Mouse (Mus musculus) MEL (cell line): ENCODE measurements around the gene Krtdap. TPM values are rescaled to one million over a fixed set of nuclear protein-coding genes. Genes with fewer than 3 reads are reported as not detected.

ENCODE experiments used
- DNase-seq: peaks from one replicate; pipeline ENCODE4 v3.0.0; 2011; ENCODE audit warnings: low read depth, low spot score
- H3K27ac ChIP-seq: 2 replicates; pipeline ENCODE4 v1.5.1; 2012; ENCODE audit warnings: low read depth, mild to moderate bottlenecking, control low read depth, low read length, moderate library complexity; ENCODE audit not compliant: control insufficient read depth
- H3K27me3 ChIP-seq, 2 experiments: fragments of 150-350 bp in 1 of 2; sonication (generic) in 1 of 2; 2 replicates each; pipeline ENCODE4 v1.6.1; 2012; ENCODE audit warnings: low read length in 2 of 2, mild to moderate bottlenecking in 2 of 2, improper control_type of control experiment in 1 of 2, moderate library complexity in 1 of 2; ENCODE audit not compliant: insufficient read depth in 2 of 2, control insufficient read depth in 1 of 2
- H3K36me3 ChIP-seq, 2 experiments: 2 replicates each; pipeline ENCODE4 v1.6.1; 2012 to 2014; ENCODE audit warnings: low read length in 2 of 2, improper control_type of control experiment in 1 of 2, inconsistent platforms in 1 of 2, mild to moderate bottlenecking in 1 of 2; ENCODE audit not compliant: insufficient read depth in 2 of 2, control insufficient read depth in 1 of 2
- H3K4me1 ChIP-seq, 2 experiments: fragments of 150-350 bp in 1 of 2; sonication (generic) in 1 of 2; 2 replicates each; pipeline ENCODE4 v1.6.1; 2012; ENCODE audit warnings: low read length in 2 of 2, improper control_type of control experiment in 1 of 2, mild to moderate bottlenecking in 1 of 2; ENCODE audit not compliant: insufficient read depth in 2 of 2, control insufficient read depth in 1 of 2
- H3K4me3 ChIP-seq, 2 experiments: fragments of 150-350 bp in 1 of 2; sonication (generic) in 1 of 2; 2 replicates each; pipeline ENCODE4 v1.5.1; 2012; ENCODE audit warnings: low read depth in 2 of 2, low read length in 2 of 2, mild to moderate bottlenecking in 2 of 2, moderate library complexity in 2 of 2, control low read depth in 1 of 2, improper control_type of control experiment in 1 of 2; ENCODE audit not compliant: control insufficient read depth in 1 of 2, insufficient read depth in 1 of 2
- H3K79me2 ChIP-seq: 2 replicates; pipeline ENCODE4 v1.6.1; 2012; ENCODE audit warnings: mild to moderate bottlenecking, low read length, moderate library complexity; ENCODE audit not compliant: control insufficient read depth, poor library complexity, insufficient read depth
- H3K9ac ChIP-seq: 2 replicates; pipeline ENCODE4 v1.6.1; 2012; ENCODE audit warnings: low read depth, mild to moderate bottlenecking, control low read depth, low read length, moderate library complexity; ENCODE audit not compliant: control insufficient read depth, poor library complexity, severe bottlenecking
- H3K9me3 ChIP-seq: fragments of 150-350 bp; sonication (generic); replicated peaks from 2 replicates; pipeline ENCODE4 v1.6.1; 2012; ENCODE audit warnings: mild to moderate bottlenecking, low read length, improper control_type of control experiment, moderate library complexity; ENCODE audit not compliant: insufficient read depth
- BHLHE40 ChIP-seq: IDR thresholded peaks from 2 replicates; pipeline ENCODE4 v1.6.1; 2012; ENCODE audit warnings: low read depth, mild to moderate bottlenecking, inconsistent platforms, low read length, improper control_type of control experiment, borderline replicate concordance
- CHD2 ChIP-seq: IDR thresholded peaks from 2 replicates; pipeline ENCODE4 v1.6.1; 2011; ENCODE audit warnings: low read length, improper control_type of control experiment
- EP300 ChIP-seq, 2 experiments: IDR thresholded peaks; 2 replicates each; pipeline ENCODE4 v1.6.1; 2011; ENCODE audit warnings: improper control_type of control experiment in 2 of 2, low read length in 2 of 2, low read depth in 1 of 2, mild to moderate bottlenecking in 1 of 2
- HCFC1 ChIP-seq: IDR thresholded peaks from 2 replicates; pipeline ENCODE4 v1.6.1; 2012; ENCODE audit warnings: low read depth, mild to moderate bottlenecking, inconsistent platforms, low read length, improper control_type of control experiment, moderate library complexity
- JUND ChIP-seq: IDR thresholded peaks from 2 replicates; pipeline ENCODE4 v1.6.1; 2011; ENCODE audit warnings: low read depth, mild to moderate bottlenecking, improper control_type of control experiment, low read length
- KAT2A ChIP-seq: conservative IDR thresholded peaks from 2 replicates; pipeline ENCODE4 v1.6.1; 2012; ENCODE audit warnings: low read depth, low read length, improper control_type of control experiment, inconsistent platforms
- MAFK ChIP-seq: IDR thresholded peaks from 2 replicates; pipeline ENCODE4 v1.6.1; 2011; ENCODE audit warnings: low read depth, mild to moderate bottlenecking, low read length, improper control_type of control experiment, borderline replicate concordance
- MAX ChIP-seq: IDR thresholded peaks from 2 replicates; pipeline ENCODE4 v1.6.1; 2011; ENCODE audit warnings: low read length, improper control_type of control experiment
- MEF2A ChIP-seq: IDR thresholded peaks from 2 replicates; pipeline ENCODE4 v1.6.1; 2014; ENCODE audit warnings: low read depth, mild to moderate bottlenecking, inconsistent platforms, low read length, improper control_type of control experiment; ENCODE audit not compliant: poor library complexity, insufficient replicate concordance, severe bottlenecking; ENCODE audit errors: extremely low read depth
- MYC ChIP-seq: IDR thresholded peaks from 2 replicates; pipeline ENCODE4 v1.6.1; 2011; ENCODE audit warnings: low read depth, mild to moderate bottlenecking, low read length, improper control_type of control experiment, moderate library complexity
- POLR2AphosphoS2 ChIP-seq: IDR thresholded peaks from 2 replicates; pipeline ENCODE4 v1.6.1; 2011; ENCODE audit warnings: low read length, improper control_type of control experiment
- SIN3A ChIP-seq: IDR thresholded peaks from 2 replicates; pipeline ENCODE4 v1.6.1; 2012; ENCODE audit warnings: low read length, improper control_type of control experiment, inconsistent platforms
- TAL1 ChIP-seq: IDR thresholded peaks from 2 replicates; pipeline ENCODE4 v1.6.1; 2012; ENCODE audit warnings: mild to moderate bottlenecking, inconsistent platforms, low read length, moderate library complexity, mixed read lengths
- TBP ChIP-seq: IDR thresholded peaks from 2 replicates; pipeline ENCODE4 v1.8.0; 2011; ENCODE audit warnings: low read depth, low read length, improper control_type of control experiment
- ZKSCAN1 ChIP-seq: IDR thresholded peaks from 2 replicates; pipeline ENCODE4 v1.6.1; 2012; ENCODE audit warnings: low read depth, mild to moderate bottlenecking, inconsistent platforms, low read length, improper control_type of control experiment, moderate library complexity
- ZNF384 ChIP-seq: IDR thresholded peaks from 2 replicates; pipeline ENCODE4 v1.6.1; 2012; ENCODE audit warnings: low read depth, mild to moderate bottlenecking, inconsistent platforms, low read length, improper control_type of control experiment
- polyA plus RNA-seq, 2 experiments: library from polyadenylated mRNA; stranded (reverse) in 1 of 2; unstranded in 1 of 2; fragments of >175 nt in 1 of 2; fragments of >200 nt in 1 of 2; gene quantifications; 2 replicates each; pipeline versions ENCODE4 v1.2.1 to v1.2.4; 2012; ENCODE audit warnings: low replicate concordance in 2 of 2, low read depth in 1 of 2; ENCODE audit not compliant: insufficient read length in 2 of 2, insufficient read depth in 1 of 2, missing spikeins in 1 of 2
- total RNA-seq: library from RNA; depleted of rRNA; stranded (reverse); fragments of 300-350 nt; gene quantifications from 2 replicates; pipeline ENCODE4 v1.2.3, GENCODE M21; 2012

Krtdap gene
- total and polyA plus RNA-seq, 3 experiments: not detected

DNA sequence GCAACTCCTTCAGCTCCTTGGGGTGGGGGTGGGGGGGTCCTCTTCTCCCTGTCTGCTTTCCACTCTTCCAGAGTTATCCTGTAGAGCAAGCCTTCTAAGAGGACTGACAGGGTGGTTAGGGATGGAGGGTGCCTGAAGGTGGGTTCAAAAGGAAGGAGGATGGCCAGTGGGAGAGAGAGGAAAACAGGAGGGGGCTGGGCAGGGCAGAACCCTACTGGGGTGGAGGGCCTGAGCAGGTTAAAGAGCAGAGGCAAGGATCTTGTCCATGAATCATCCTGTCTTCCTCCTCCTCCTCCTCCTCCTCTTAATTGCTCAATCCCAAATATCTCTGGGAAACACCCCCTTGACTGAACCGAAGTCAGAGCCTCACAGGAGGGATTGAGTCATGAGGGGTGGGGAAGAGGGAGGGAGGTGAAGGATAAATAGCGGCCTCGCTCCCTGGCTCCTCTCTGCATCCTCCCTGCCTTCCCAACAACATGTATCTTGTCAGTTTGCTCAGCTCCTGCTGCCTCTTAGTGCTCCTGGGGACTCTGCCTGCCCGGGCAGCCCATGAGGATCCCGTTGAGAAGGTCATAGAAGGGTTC, 36.5 kb upstream of the Krtdap start, which contains the start of gene Sbsn:
TSS of gene Sbsn (plus strand) at position 386 of the 584 bp plus-strand sequence.
- no peaks in the 10 kb centered on the region; a peak in 2 of 4 replicates for H3K27me3 ChIP-seq
- no peak for DNase-seq
- H3K4me3 ChIP-seq: no peak within 1 kb of the TSS
- TF ChIP-seq CHD2 (no peak), ZKSCAN1 (no peak), MAFK (no peak), SIN3A (no peak), HCFC1 (no peak), MAX (no peak), KAT2A (no peak)
- H3K27ac ChIP-seq: no peak within 1 kb of the TSS
- H3K9me3 ChIP-seq: no peaks in the 10 kb centered on the region
- no peaks in the 10 kb centered on the region for H3K4me1 ChIP-seq
- H3K79me2 ChIP-seq: no peaks in the 10 kb centered on the region
- H3K9ac ChIP-seq: no peak within 1 kb of the TSS
- H3K36me3 ChIP-seq: no peaks in the 10 kb centered on the region

DNA sequence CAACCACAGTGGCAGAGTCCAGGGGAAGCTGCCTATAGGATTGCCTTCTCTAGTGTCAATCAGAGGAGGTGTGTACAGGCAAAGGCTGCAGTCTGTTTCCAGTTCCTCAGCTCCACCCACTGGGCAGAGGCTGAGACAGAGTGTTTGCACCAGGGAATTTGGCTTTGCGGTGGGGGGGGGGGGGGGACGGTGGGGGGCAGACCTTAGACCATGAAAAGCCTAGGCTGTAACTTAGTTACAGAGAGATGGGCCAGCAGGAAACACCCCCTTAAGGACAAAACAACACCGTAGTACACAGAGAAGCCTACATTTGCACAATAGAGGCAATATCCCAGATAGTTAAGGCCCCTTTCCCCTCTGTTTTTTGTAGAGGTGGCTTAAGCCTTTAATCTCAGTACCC, 30.7 kb upstream of the Krtdap start:
- Histone ChIP-seq H3K9me3 (no peaks in the 10 kb centered on the region), H3K79me2 (no peaks in the 10 kb centered on the region), H3K27me3 (no peaks in the 10 kb centered on the region), H3K4me3 (no peak overlapping the region), H3K27ac (no peak overlapping the region), H3K9ac (no peak overlapping the region), H3K36me3 (no peaks in the 10 kb centered on the region), H3K4me1 (no peaks in the 10 kb centered on the region; a peak in 1 of 4 replicates)
- TF ChIP-seq ZNF384: no peak
- TF ChIP-seq EP300 (IDR thresholded peaks at IDR 0.05; ENCODE audit: low read depth in 1 of 2, low read length in 2 of 2): no peak
- TF ChIP-seq SIN3A: no peak
- no peak for TF ChIP-seq MAFK
- TF ChIP-seq JUND: no peak
- no peak for TF ChIP-seq MYC
- TF ChIP-seq TAL1: no peak
- TF ChIP-seq BHLHE40: no peak
- TF ChIP-seq KAT2A: no peak
- TF ChIP-seq ZKSCAN1: no peak
- no peak for TF ChIP-seq POLR2AphosphoS2
- TF ChIP-seq TBP: no peak
- TF ChIP-seq MEF2A: no peak
- no peak for TF ChIP-seq MAX
- DNase-seq: no peak
